Mouse (Mus musculus): Measurements from ENCODE around the gene Coasy.
A peak's percentile ranks its signal among the peaks of the same experiment; 100 is the strongest.

GRCm38 (mm10) chr11:101095314-101096024 lies 13.1 kb downstream of the Coasy start, which contains the start of gene Psmc3ip:
- TF ChIP-seq CTCF (conservative IDR thresholded peaks at IDR 0.05; ENCODE audit: low read length) = peak; percentile 52
- TF ChIP-seq NANOG (IDR thresholded peaks at IDR 0.05; ENCODE audit: borderline replicate concordance, low read length) = no peak
- TF ChIP-seq POU5F1 (IDR thresholded peaks at IDR 0.05; ENCODE audit: borderline replicate concordance, low read length) = no peak
